Mouse (Mus musculus) erythroid progenitor cell, adult 5-6 weeks (primary cell): Measurements from ENCODE around the gene Trim47. TPM values are rescaled to one million over a fixed set of nuclear protein-coding genes. Genes with fewer than 3 reads are reported as not detected.
"Not testable (repeated sequence)": the region's sequence is repeated elsewhere in the genome, so short reads cannot be mapped to it uniquely, and the experiment has no call there.

ENCODE experiments used
- ATAC-seq: replicated peaks from 2 replicates; pipeline ENCODE4 v1.8.0; 2016; ENCODE audit warnings: moderate number of reproducible peaks, mild to moderate bottlenecking, moderate TSS enrichment, inconsistent platforms; ENCODE audit not compliant: poor library complexity, low FRiP score, severe bottlenecking
- total RNA-seq, 2 experiments: library from RNA; stranded (forward) in 1 of 2; stranded (reverse) in 1 of 2; fragments of 150-400 nt in 1 of 2; fragments of 186-747, 209-891 nt in 1 of 2; gene quantifications; 2 replicates each; pipeline versions ENCODE4 v1.2.3 to v1.2.4; 2015 to 2017; ENCODE audit warnings: low replicate concordance in 2 of 2

Gene Trim47
- total RNA-seq, 2 experiments from 2014 or later = not detected

DNA sequence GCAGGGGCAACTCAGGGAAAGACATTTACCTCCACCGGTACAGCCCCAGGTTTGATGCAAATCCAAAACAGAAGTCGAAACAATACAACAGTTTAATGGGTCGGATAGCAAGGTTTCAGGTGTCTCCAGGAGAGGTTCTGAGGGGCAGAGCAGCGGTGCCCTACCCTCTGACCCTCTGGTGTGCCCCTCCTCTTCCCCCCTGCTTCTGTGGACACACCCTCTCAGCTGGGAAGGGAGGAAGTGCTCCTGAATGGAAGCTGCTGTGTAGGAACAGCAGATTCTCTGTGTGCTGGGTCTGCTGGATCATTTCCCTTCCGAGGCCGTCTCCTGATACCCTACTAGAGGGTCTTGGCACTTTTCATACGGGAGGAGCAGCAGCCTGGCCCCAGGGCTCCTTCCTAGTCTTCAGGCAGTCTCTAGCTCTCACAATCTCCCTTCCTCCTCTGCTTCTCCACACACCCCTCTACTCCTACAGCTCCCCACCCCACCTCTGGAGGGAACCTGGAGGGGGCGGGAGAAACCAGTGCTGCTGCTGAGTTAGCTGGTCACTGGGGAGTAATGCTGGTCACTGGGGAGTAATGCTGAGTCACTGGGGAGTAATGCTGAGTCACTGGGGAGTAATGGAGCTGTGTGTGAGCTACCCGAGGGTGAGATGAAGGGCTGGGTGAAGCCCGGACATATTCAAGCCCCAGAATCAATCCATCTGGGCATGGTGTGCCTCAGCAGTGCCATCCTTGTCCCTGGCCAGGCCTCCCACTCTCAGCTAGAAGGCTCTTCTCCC lies 15.4 kb upstream of the Trim47 start:
- peak; percentile 61 for ATAC-seq

- peak; percentile 76 for ATAC-seq
These were observed 11.6 kb upstream of the Trim47 start, which contains the start of gene Mrpl38 for GRCm38 (mm10) chr11:116138468-116139138. Gene Mrpl38 (minus strand): TSS chr11:116138868.

GRCm38 (mm10) chr11:116138096-116138467 lies 11.1 kb upstream of the Trim47 start:
- no peak for ATAC-seq

DNA sequence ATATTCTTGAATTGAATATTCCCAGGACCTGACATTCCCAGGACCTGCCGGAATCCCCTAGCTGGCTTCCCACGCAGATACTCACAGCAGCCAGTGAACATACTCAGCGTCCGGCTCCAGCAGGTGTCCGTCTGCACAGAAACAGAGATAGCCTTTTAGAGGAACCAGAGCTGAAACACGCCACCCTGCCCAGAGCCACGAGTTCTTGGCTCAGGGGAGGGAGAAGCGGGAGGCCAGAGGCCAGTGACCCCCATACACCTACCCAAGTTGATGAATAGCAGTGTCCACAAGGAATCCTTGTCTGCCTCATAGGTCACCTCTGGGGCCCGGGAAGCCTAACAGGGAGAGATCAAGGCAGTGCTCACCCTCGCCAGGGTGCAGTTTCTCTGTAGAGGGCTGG lies 7.2 kb upstream of the Trim47 start:
- no peak for ATAC-seq

- no peak for ATAC-seq
These were observed 6.5 kb upstream of the Trim47 start for GRCm38 (mm10) chr11:116133497-116133896.

DNA sequence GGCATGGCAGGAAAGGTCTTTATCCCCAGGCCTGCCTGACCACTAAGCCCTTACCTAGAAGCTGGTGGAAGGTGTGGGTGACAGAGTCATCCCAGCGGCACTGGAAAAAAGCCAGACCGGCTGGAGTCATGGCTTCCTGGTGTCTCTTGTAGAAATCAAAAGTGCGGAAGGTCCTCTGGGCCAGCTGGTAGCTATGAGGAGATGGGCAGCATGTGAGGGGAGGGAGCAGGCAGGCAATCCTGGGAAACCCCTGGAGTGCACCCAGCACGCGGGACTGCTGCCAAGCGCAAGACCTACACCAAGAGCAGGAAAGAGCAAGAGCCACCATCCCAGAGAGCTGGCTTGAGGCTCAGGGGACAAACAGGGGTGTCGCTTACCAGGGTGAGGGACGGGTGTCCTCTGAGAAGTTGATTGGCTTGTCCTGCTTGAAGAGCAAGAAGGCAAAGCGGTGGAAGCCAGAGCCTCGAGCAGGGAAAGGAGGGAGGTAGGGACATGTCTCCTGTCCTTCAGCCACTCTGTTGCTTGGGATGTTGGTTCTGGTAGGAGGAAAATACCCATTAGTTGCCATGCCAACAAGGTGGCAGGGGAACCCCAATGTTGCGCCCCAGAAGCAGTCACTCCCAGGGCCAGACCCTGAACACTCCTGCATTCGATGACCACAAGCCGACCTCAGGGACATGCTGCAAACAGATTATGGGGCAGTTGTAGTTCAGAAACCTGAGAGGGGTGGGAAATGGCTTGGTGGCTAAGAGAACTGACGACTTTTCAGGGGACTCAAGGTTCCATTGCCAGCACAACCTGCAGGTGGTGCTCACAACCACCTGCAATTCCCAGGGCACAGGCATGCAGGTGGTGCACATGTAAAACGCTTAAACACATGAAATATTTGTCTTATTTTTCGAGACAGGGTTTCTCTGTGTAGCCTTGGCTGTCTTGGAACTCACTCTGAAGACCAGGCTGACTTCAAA lies 5.6 kb upstream of the Trim47 start:
- ATAC-seq = no peak

GRCm38 (mm10) chr11:116131349-116132170 lies 4.5 kb upstream of the Trim47 start:
- ATAC-seq = no peak

GRCm38 (mm10) chr11:116130488-116131205 lies 3.6 kb upstream of the Trim47 start, which contains the start of gene Trim65:
Gene Trim65 (minus strand): TSS chr11:116131128.
- peak; percentile 81 for ATAC-seq

DNA sequence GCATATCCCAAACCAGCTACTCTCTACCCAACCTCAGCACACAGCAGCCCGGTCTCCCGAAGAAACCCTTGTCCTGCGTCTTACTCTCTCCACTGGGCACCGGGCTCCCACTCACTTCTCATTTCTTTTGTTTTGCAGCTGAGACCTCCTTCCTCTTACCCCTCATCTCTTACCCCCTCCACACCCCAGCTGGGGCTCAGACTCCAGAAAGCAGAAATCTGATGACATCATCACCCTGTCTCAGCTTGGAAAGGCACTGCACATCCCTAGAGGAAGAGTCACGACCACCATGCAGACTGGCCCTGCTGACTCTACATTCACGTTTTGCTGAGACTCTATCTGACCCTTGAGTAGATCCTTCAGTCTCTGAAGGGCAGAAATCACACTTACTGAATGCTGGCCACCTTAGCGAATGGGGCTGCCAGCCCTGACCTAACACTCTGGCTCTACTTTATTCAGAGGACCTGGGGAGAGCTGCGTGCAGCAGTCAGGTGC lies 3.0 kb upstream of the Trim47 start:
- ATAC-seq = no peak

DNA sequence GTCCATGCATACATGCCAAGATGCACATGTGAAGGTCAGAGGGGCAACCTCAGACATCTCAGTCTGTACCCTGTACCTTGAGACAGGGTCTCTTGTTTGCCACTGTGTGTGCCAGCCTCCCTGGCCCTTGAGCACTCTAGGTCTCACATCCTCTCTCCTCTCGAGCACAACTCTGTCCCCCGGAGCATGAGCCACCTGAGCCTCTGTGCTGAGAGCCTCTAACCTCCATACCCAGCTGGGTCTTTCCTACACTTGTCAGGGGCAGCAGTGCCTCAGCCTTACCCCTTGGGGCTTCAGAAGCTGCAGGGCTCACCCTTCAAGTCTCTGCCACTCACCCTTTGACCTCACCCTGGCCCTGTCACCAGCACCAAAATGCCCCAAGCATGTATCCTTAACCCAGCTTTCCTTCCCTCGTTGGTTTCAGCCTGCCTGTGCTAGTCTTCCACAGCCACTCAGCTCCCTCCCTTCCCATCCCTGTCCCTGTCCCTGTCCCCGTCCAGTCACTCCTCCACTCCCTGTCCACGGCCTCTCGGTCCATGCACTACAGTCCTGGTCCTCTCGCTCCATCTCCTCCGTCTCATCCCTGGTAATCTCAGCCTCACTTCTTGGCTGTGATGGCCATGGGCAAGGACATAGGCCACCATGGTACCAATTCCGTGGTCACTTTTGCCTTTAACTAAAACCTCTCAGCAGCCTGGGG lies 2.2 kb upstream of the Trim47 start:
- no peak for ATAC-seq

DNA sequence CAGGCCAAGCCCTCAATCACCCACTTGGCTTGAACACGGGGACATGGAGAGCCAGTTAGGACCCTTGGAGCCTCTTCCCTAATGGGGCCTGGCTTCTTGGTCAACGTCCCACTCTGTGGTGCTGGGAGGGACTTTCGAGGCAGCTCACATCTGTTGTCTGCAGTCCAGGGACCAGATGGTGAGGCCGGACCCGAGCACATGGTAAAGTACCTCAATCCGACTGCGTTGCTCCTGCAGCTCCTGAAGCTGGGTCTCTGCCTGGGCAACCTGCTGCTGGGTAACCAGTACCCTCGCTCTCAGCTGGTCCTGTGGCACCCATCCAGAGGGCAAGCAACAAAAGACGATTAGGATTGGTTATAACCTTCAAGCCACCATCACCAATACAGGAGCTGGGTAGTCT lies 976 bp upstream of the Trim47 start:
- no peak for ATAC-seq

GRCm38 (mm10) chr11:116126261-116126660 lies 749 bp downstream of the Trim47 start:
- ATAC-seq = no peak

GRCm38 (mm10) chr11:116121731-116122245 lies 5.2 kb downstream of the Trim47 start:
- not testable (repeated sequence) for ATAC-seq

GRCm38 (mm10) chr11:116117819-116118218 lies 9.2 kb downstream of the Trim47 start:
- ATAC-seq = 0 out of 2 replicates have a peak, but pooled peaks have one; percentile 54

- ATAC-seq = peak; percentile 78
These were observed 9.8 kb downstream of the Trim47 start for GRCm38 (mm10) chr11:116117241-116117640.

DNA sequence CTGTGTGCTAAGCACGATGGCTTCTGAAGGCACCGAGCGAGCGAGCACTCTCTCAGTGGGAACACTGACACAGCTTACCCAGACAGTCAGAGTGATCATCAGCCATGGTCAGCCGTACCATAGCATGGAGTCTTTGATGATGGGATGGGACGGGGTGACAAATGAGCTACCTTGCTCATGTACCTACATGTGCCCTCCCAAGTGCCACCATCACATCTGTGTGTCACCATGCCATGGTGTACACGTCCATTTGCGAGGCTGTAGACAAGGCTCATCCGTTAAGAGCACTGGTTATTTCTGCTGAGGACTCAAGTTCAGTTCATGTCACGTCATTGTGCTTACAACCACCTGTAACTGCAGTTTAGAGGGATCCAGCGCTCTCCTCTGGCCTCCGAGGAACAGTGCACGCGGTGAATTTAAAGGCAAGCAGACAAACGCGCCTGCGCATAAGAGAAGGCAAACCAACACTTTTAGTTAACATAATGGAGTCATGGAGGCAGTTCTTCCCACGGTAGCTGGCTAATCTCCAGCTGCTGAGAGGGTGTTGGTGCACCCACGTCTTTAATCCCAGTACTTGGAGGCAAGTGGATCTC lies 15.3 kb downstream of the Trim47 start:
- no peak for ATAC-seq

GRCm38 (mm10) chr11:116111067-116111466 lies 15.9 kb downstream of the Trim47 start:
- no peak for ATAC-seq
